Mouse (Mus musculus) midbrain, embryonic 11.5 days (tissue): Measurements from ENCODE around the gene Gpr132. TPM values are rescaled to one million over a fixed set of nuclear protein-coding genes. Genes with fewer than 3 reads are reported as not detected.

Experiments
- ATAC-seq: fragments of 200-750 bp; cut with Nextera tagmentation; 2 replicates; pipeline ENCODE4 v1.8.0; 2017; ENCODE audit warnings: moderate TSS enrichment, moderate library complexity; ENCODE audit not compliant: low FRiP score
- DNase-seq: peaks from one replicate; pipeline ENCODE4 v3.0.0; 2015; ENCODE audit warnings: low spot score; ENCODE audit errors: missing footprints
- H3K27ac ChIP-seq: fragments of 300-500 bp; sonication (generic); 2 replicates; pipeline ENCODE4 v1.5.1; 2014; ENCODE audit warnings: low read depth, low read length
- H3K27me3 ChIP-seq: fragments of 300-500 bp; sonication (generic); 2 replicates; pipeline ENCODE4 v1.6.1; 2014; ENCODE audit warnings: mild to moderate bottlenecking, low read length, moderate library complexity, mixed read lengths; ENCODE audit not compliant: control insufficient read depth, insufficient read depth
- H3K36me3 ChIP-seq: fragments of 300-500 bp; sonication (generic); 2 replicates; pipeline ENCODE4 v1.6.1; 2014; ENCODE audit warnings: mild to moderate bottlenecking, low read length, moderate library complexity, mixed read lengths; ENCODE audit not compliant: control insufficient read depth, insufficient read depth
- H3K4me1 ChIP-seq: fragments of 300-500 bp; sonication (generic); 2 replicates; pipeline ENCODE4 v1.6.1; 2014; ENCODE audit warnings: low read length; ENCODE audit not compliant: control insufficient read depth, insufficient read depth
- H3K4me2 ChIP-seq: fragments of 300-500 bp; sonication (generic); 2 replicates; pipeline ENCODE4 v1.6.1; 2014; ENCODE audit warnings: mild to moderate bottlenecking, moderate library complexity
- H3K4me3 ChIP-seq: fragments of 300-500 bp; sonication (generic); 2 replicates; pipeline ENCODE4 v1.5.1; 2014; ENCODE audit warnings: low read depth, low read length
- H3K9ac ChIP-seq: fragments of 300-500 bp; sonication (generic); 2 replicates; pipeline ENCODE4 v1.6.1; 2014; ENCODE audit warnings: low read length
- H3K9me3 ChIP-seq: fragments of 300-500 bp; sonication (generic); 2 replicates; pipeline ENCODE4 v1.6.1; 2016; ENCODE audit warnings: low read length; ENCODE audit not compliant: control insufficient read depth
- WGBS: fragments of 180-500 bp; shearing (Covaris S2); extraction: QIAGEN DNeasy Blood & Tissue Kit; methylation state at CpG from one replicate; pipeline ENCODE4 v1.1.7; 2014; 5-methylcytosine and 5-hydroxymethylcytosine counted together
- polyA plus RNA-seq: library from polyadenylated mRNA; unstranded; fragments of >200 nt; fragmentation: Nextera tagmentation; extraction: Ambion mirVana; gene quantifications from 2 replicates; pipeline ENCODE4 v1.2.1, GENCODE M21; 2014

The Gpr132 gene
- polyA plus RNA-seq, 1 experiment from 2014 or later, result not detected

DNA sequence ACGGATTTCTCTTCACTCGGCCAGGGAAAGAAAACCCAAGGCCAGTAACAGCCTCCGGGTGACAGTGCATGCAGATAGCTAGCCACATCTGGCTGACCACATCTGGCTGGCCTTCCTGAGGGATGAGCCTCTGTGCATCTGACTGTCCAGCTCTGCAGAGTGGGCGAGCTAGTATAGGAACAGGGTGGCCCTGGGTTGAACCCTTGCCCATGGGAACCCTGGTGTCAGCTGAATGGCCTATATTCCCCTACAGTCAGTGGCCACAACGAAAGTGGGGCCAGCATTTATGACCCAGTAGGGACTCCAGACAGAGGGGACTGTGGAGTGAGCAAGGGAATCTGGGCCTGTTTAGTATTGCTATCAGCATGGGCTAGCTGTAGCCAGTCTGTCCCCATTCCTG is 37.0 kb upstream of the Gpr132 start:
- DNase-seq, result no peak
- Histone ChIP-seq H3K4me3 (no peak overlapping the region), H3K4me1 (no peaks in the 10 kb centered on the region), H3K36me3 (no peaks in the 10 kb centered on the region; the same call in 1 of the 2 replicates), H3K9ac (no peak overlapping the region), H3K4me2 (no peak overlapping the region), H3K9me3 (no peaks in the 10 kb centered on the region), H3K27ac (no peak overlapping the region), H3K27me3 (no peaks in the 10 kb centered on the region)
- ATAC-seq, result no peak
- WGBS, result 86% methylated on average over 5 of the region's 5 CpGs

DNA sequence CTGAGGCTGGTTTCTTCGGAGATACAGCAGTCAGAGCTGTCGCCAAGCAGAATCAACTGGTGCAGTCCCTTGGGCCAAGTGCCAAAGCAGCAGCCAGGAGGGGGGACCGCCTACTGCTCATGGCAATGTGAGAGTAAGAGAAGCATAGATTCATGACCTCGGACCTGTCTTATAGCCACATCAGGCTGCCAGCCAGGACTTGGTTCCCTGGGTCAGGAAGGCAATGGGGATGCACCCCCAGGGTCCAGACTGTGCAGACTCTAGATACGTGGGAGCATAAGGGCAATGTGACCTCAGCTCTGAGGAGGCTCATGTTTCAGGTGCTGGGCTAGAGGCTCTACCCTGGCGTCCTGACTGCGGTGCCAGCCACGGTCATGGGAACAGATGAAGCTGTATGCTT is 35.9 kb upstream of the Gpr132 start:
- no peak overlapping the region for H3K9ac ChIP-seq
- ATAC-seq, result no peak
- no peak overlapping the region for H3K4me3 ChIP-seq
- WGBS, result 79% methylated on average over 8 of the region's 8 CpGs
- no peaks in the 10 kb centered on the region for H3K27me3 ChIP-seq
- H3K9me3 ChIP-seq, result no peaks in the 10 kb centered on the region
- H3K4me2 ChIP-seq, result no peak overlapping the region
- no peak for DNase-seq
- no peaks in the 10 kb centered on the region for H3K4me1 ChIP-seq
- H3K27ac ChIP-seq, result no peak overlapping the region
- H3K36me3 ChIP-seq, result no peaks in the 10 kb centered on the region; the same call in 1 of the 2 replicates

DNA sequence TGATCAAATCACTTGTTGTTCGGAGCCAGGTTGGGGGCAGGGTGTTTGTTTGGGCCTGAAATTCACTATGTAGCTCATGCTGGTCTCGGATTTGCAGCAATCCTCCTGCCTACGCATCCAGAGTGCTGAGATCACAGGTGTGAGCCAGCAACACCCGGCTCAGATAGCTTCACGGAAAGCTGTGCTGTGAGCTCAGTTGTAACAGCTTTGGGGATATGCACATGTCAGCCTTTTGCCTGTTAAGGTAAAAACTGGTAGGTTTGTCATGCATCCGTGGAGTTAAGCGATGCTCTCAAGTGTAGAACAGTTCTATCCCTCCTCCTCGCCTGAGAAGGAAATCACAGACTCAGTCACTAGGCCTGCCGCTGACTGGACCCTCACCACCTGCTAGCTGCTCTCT is 32.6 kb upstream of the Gpr132 start:
- H3K9ac ChIP-seq, result no peak overlapping the region
- no peaks in the 10 kb centered on the region for H3K9me3 ChIP-seq
- WGBS, result 89% methylated on average over 9 of the region's 9 CpGs
- no peaks in the 10 kb centered on the region for H3K27me3 ChIP-seq
- H3K27ac ChIP-seq, result no peak overlapping the region
- no peak overlapping the region for H3K4me3 ChIP-seq
- peaks cover 3% of the 10 kb centered on the region; the same call in 1 of the 2 replicates for H3K4me1 ChIP-seq
- no peak for ATAC-seq
- no peaks in the 10 kb centered on the region for H3K36me3 ChIP-seq
- DNase-seq, result no peak
- H3K4me2 ChIP-seq, result no peak overlapping the region

DNA sequence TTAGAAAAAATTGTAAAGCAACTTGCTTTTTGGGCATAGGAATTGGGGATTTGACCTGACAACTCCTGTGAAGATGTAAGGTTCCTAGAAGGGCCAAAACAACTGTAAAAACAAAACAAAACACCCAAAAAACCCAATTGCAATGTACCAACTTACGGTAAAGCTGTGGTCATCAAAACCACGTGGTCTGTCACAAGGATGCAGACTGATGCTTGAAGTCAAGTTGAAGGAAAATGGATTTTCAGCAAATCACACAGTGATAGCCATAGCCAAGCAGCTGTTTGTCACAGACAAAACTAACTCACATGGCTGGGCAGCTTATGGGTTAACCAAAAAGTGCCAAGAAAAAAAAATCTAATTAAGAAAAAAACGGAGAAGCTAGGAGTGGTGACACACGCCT is 30.9 kb upstream of the Gpr132 start:
- Histone ChIP-seq H3K4me3 (no peak overlapping the region), H3K9ac (no peak overlapping the region), H3K4me1 (peaks cover 3% of the 10 kb centered on the region; the same call in 1 of the 2 replicates), H3K27me3 (no peaks in the 10 kb centered on the region), H3K27ac (no peak overlapping the region), H3K4me2 (no peak overlapping the region), H3K9me3 (no peaks in the 10 kb centered on the region), H3K36me3 (no peaks in the 10 kb centered on the region)
- DNase-seq (no peak), ATAC-seq (no peak)
- 72% methylated on average over 4 of the region's 4 CpGs for WGBS

DNA sequence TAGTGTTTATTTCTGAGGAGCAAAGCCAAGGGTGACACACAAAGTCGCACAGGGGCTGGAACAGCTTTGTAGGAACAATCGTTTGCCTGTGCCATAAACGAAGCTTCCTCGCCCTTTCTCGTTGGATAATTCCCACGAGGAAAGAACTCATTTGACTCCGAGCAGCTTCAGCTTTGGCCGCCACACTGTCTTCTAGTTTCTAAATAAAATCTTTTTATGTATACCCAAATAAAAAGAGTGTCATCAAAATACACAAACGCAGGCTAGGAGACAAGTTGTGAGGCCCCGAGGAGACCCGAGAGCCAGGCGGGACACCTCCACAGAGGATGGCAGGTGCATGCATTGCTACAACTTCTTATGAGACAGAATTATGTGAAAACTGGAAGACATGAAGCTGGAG is 30.3 kb upstream of the Gpr132 start:
- Histone ChIP-seq H3K36me3 (no peaks in the 10 kb centered on the region), H3K4me3 (no peak overlapping the region), H3K27me3 (no peaks in the 10 kb centered on the region), H3K9me3 (no peaks in the 10 kb centered on the region), H3K4me1 (peaks cover 3% of the 10 kb centered on the region; the same call in 1 of the 2 replicates), H3K27ac (no peak overlapping the region), H3K4me2 (no peak overlapping the region), H3K9ac (no peak overlapping the region)
- ATAC-seq, result no peak
- DNase-seq, result no peak
- WGBS, result 79% methylated on average over 12 of the region's 12 CpGs

DNA sequence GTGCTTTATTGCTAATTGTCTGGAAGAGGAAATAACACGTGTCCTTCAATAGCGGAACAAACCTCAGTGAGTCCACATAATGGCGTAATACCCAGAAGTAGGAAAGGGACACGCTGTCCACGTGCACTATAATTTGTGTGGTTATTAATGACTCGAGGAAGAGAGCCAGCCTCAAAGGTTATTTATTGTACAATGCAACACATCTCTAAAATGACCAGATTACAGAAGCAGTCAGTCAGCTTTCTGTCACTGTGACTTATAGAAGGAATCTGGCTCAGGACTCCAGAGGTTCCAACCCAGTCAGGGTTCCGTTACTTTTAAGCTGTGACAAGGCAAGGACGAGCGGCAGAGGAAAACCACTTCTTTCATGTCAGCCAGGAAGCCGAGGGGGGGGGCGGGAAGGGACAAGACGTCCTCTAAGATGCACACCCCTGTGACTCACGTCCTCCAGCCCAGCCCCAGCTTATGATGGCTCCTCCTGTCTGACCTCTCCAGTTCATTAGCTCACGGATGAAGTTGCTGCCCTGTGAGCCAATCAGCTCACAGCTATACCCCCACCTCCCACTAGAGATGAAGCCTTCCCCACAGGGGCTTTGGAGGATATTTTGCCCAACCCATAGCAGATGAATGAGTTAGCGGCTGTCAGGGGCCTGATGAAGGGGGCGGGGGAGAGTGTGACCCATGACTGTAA is 29.6 kb upstream of the Gpr132 start:
- peaks cover 3% of the 10 kb centered on the region; the same call in 1 of the 2 replicates for H3K4me1 ChIP-seq
- ATAC-seq (peak; percentile 84), DNase-seq (peak; percentile 86)
- no peak overlapping the region for H3K9ac ChIP-seq
- no peaks in the 10 kb centered on the region for H3K9me3 ChIP-seq
- H3K27ac ChIP-seq, result no peak overlapping the region
- H3K4me2 ChIP-seq, result no peak overlapping the region
- WGBS, result 51% methylated on average over 16 of the region's 16 CpGs
- H3K36me3 ChIP-seq, result no peaks in the 10 kb centered on the region
- H3K4me3 ChIP-seq, result no peak overlapping the region
- no peaks in the 10 kb centered on the region for H3K27me3 ChIP-seq

DNA sequence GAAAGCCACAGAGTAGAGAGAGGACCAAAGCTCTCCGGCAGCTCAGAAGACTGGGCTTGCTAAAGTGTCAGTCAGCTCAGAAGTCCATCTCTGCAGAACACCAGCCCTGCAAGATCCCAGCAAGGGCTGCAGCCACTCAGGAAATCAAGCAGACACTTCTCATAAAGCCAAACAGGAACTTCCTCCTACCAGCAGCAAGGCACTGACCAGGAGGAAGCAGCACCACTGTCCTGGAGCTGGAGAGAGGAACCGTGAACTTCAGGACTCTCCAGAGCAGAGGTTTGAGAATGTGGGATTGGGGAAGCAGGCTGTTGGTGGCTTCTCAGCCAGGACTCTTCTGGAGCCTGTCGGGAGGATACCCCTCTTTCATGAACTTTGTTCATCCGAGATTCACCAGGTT is 26.9 kb upstream of the Gpr132 start:
- H3K9me3 ChIP-seq, result no peaks in the 10 kb centered on the region
- peaks cover 3% of the 10 kb centered on the region; the same call in 1 of the 2 replicates for H3K4me1 ChIP-seq
- no peak overlapping the region for H3K4me3 ChIP-seq
- ATAC-seq (no peak), DNase-seq (no peak)
- no peak overlapping the region for H3K9ac ChIP-seq
- H3K27me3 ChIP-seq, result no peaks in the 10 kb centered on the region
- H3K4me2 ChIP-seq, result no peak overlapping the region
- no peak overlapping the region for H3K27ac ChIP-seq
- WGBS, result 70% methylated on average over 4 of the region's 4 CpGs
- no peaks in the 10 kb centered on the region for H3K36me3 ChIP-seq

DNA sequence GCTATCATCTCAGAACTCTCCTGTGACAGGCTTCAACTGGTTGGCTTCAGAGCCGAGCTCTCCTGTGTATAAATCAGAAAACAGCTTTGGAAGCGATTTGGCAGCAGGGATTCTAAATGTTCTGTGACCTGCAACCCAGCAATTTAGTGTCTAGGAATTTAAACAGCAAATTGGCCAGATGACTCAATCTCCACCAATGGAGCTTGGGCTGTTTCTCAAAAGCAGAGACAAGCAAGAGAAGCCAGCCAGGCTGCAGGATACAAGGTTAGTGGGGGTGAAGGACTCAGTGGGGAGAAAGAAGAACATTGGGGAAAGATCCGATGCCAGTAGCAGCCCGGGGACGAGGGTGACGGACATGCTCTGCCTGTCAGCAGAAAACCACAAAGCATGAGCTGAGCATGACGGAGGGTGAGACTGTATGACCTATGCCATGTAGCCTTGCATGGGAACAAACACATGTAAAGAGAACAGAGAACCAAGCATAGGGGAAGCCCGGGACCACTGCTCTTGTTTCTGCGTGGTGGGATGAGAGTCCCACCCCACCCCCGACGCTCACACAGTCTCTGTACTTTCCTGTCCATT is 26.4 kb upstream of the Gpr132 start:
- 80% methylated on average over 11 of the region's 11 CpGs for WGBS

DNA sequence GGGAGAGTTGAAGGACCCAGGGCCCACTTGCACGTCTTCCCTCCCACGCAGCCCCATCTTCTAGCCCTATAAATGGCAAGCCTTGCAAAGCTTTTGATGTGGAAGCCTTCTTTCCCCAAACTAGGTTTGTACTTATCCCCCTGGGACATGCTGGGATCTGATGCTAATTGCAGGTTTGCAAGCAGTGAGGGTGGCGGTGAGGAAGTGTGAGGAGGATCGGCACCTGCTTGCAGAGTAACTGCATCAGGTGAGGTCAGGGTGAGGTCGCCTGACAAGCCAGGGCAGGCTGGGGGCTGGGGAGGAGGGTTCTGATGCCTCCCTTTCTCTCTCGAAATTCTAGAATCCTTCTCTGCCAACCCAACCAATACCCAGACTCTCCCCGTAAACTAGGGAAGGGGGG is 17.4 kb upstream of the Gpr132 start:
- Histone ChIP-seq H3K4me3 (no peak overlapping the region), H3K27ac (no peak overlapping the region), H3K9ac (no peak overlapping the region), H3K27me3 (no peaks in the 10 kb centered on the region), H3K36me3 (no peaks in the 10 kb centered on the region), H3K4me1 (no peaks in the 10 kb centered on the region), H3K9me3 (no peaks in the 10 kb centered on the region), H3K4me2 (no peak overlapping the region)
- WGBS, result 78% methylated on average over 7 of the region's 7 CpGs
- DNase-seq (no peak), ATAC-seq (no peak)

More for the DNA sequence above, 26.4 kb upstream of the Gpr132 start:
- DNase-seq (no peak), ATAC-seq (no peak)
- Histone ChIP-seq H3K9me3 (no peaks in the 10 kb centered on the region), H3K27ac (no peak overlapping the region), H3K9ac (no peak overlapping the region), H3K4me2 (no peak overlapping the region), H3K4me1 (peaks cover 3% of the 10 kb centered on the region; the same call in 1 of the 2 replicates), H3K4me3 (no peak overlapping the region), H3K27me3 (no peaks in the 10 kb centered on the region), H3K36me3 (no peaks in the 10 kb centered on the region)
